Mouse (Mus musculus) liver, embryonic 14.5 days (tissue): ENCODE data around the gene Gap43.

Experiments used
- CTCF ChIP-seq: IDR thresholded peaks from 2 replicates; pipeline ENCODE4 v1.5.1; 2016; ENCODE audit warnings: antibody characterized with exemption, low read depth, control low read depth
- EP300 ChIP-seq: IDR thresholded peaks from 2 replicates; pipeline ENCODE4 v1.6.1; 2016; ENCODE audit warnings: antibody characterized with exemption, low read depth

- no peak for TF ChIP-seq EP300
- TF ChIP-seq CTCF = no peak
These were observed 17.6 kb upstream of the Gap43 start for GRCm38 (mm10) chr16:42358058-42358457.
